Comparison of ENCODE assay signal across 9 mouse cellular contexts in genomic region chr12:76015489-76015888, GRCm38 (mm10).
DNase-seq lines count a peak whose midpoint lies in the region; ATAC-seq lines count a peak whose summit lies in the region.
"Had no signal": no experiment of that assay in that cellular context is flagged by ENCODE, and none has a peak within 500 bp of the region (broad histone marks: within the 10 kb centered on the region; RNA-seq: fewer than 3 reads in every experiment).

No protein-coding gene starts in this region.

- no peaks in the 10 kb centered on the region for H3K9me3 ChIP-seq in midbrain, embryonic 14.5 days (ENCODE audit: control insufficient read depth, low read length)
- no peaks in the 10 kb centered on the region for H3K9me3 ChIP-seq in midbrain, embryonic 15.5 days
- H3K9me3 ChIP-seq: liver, embryonic 13.5 days had no signal

- H3K4me2 ChIP-seq in midbrain, embryonic 14.5 days (ENCODE audit: low read length): no peak overlapping the region
- H3K4me2 ChIP-seq in midbrain, embryonic 15.5 days: no peak overlapping the region
- H3K4me2 ChIP-seq: liver, embryonic 13.5 days had no signal

- no peak overlapping the region for H3K27ac ChIP-seq in midbrain, embryonic 14.5 days (replicated peaks; ENCODE audit: low read depth, low read length)
- no peak overlapping the region for H3K27ac ChIP-seq in midbrain, embryonic 15.5 days
- H3K27ac ChIP-seq: liver, embryonic 13.5 days had no signal

- 92% methylated on average over 11 of the region's 11 CpGs for WGBS in midbrain, embryonic 14.5 days
- 88% methylated on average over 11 of the region's 11 CpGs for WGBS in midbrain, embryonic 15.5 days

- H3K27me3 ChIP-seq in midbrain, embryonic 14.5 days (ENCODE audit: control insufficient read depth, insufficient read depth, low read length): no peaks in the 10 kb centered on the region
- no peaks in the 10 kb centered on the region for H3K27me3 ChIP-seq in midbrain, embryonic 15.5 days (replicated peaks)
- H3K27me3 ChIP-seq: liver, embryonic 13.5 days had no signal

- H3K36me3 ChIP-seq in midbrain, embryonic 14.5 days (ENCODE audit: control insufficient read depth, insufficient read depth, low read length): peaks cover 30% of the 10 kb centered on the region
- H3K36me3 ChIP-seq in midbrain, embryonic 15.5 days (replicated peaks): no peaks in the 10 kb centered on the region
- H3K36me3 ChIP-seq: liver, embryonic 13.5 days had no signal

- no peaks in the 10 kb centered on the region for H3K4me1 ChIP-seq in midbrain, embryonic 14.5 days (ENCODE audit: control insufficient read depth, insufficient read depth, low read length)
- H3K4me1 ChIP-seq in midbrain, embryonic 15.5 days: no peaks in the 10 kb centered on the region
- H3K4me1 ChIP-seq: liver, embryonic 13.5 days had no signal

- no peak overlapping the region for H3K9ac ChIP-seq in midbrain, embryonic 14.5 days (replicated peaks; ENCODE audit: low read length)
- H3K9ac ChIP-seq in midbrain, embryonic 15.5 days: no peak overlapping the region
- H3K9ac ChIP-seq: liver, embryonic 13.5 days had no signal

- DNase-seq in 3134 (ENCODE audit: extremely low read depth, insufficient read length, low spot score) (peak; percentile 30), MN1 (ENCODE audit: low spot score) (peak; percentile 10)
- DNase-seq in gonadal fat pad, adult 2 months (ENCODE audit: low read depth): peak; percentile 38
- peak; percentile 47 for DNase-seq in lung, postnatal 10 days
- no peak for DNase-seq in midbrain, embryonic 14.5 days
- DNase-seq in spleen, postnatal 10 days (ENCODE audit: low spot score in 2 of 2): no peak
- DNase-seq: liver, embryonic 13.5 days had no signal

- ATAC-seq in midbrain, embryonic 14.5 days (ENCODE audit: low FRiP score, low TSS enrichment): no peak
- ATAC-seq in midbrain, embryonic 15.5 days (replicated peaks): no peak
- ATAC-seq in megakaryocyte progenitor cell, adult 5-6 weeks (replicated peaks; ENCODE audit: poor library complexity): no peak

- H3K4me3 ChIP-seq in midbrain, embryonic 14.5 days (replicated peaks; ENCODE audit: low read depth, low read length): no peak overlapping the region
- H3K4me3 ChIP-seq in midbrain, embryonic 15.5 days: no peak overlapping the region
- H3K4me3 ChIP-seq: liver, embryonic 13.5 days had no signal

Comparison
In these comparisons a context has a peak if more than half of its experiments do, and no peak if none do; other contexts are left out.
1. DNase-seq: peak in 3134 (single experiment), MN1 (single experiment), gonadal fat pad, adult 2 months (single experiment) and lung, postnatal 10 days (single experiment); none in midbrain, embryonic 14.5 days (single experiment) and spleen, postnatal 10 days (0 of 2).